Mouse (Mus musculus) MEL-GATA-1-ER (cell line): ENCODE results near the gene Ugt1a6a.

Experiments used
- DNase-seq: peaks from one replicate; pipeline ENCODE4 v3.0.0-alpha.2; 2012; ENCODE audit warnings: low read depth; ENCODE audit errors: extremely low read depth

The Ugt1a6a gene

GRCm38 (mm10) chr1:88247660-88248059, 113.1 kb downstream of the Ugt1a6a start:
- no peak for DNase-seq

- no peak for DNase-seq
These were observed 114.0 kb downstream of the Ugt1a6a start for GRCm38 (mm10) chr1:88248658-88249057.

GRCm38 (mm10) chr1:88249596-88249995, 115.0 kb downstream of the Ugt1a6a start:
- no peak for DNase-seq

GRCm38 (mm10) chr1:88250023-88250422, 115.4 kb downstream of the Ugt1a6a start:
- no peak for DNase-seq

GRCm38 (mm10) chr1:88253106-88253505, 118.5 kb downstream of the Ugt1a6a start:
- DNase-seq = no peak

DNA sequence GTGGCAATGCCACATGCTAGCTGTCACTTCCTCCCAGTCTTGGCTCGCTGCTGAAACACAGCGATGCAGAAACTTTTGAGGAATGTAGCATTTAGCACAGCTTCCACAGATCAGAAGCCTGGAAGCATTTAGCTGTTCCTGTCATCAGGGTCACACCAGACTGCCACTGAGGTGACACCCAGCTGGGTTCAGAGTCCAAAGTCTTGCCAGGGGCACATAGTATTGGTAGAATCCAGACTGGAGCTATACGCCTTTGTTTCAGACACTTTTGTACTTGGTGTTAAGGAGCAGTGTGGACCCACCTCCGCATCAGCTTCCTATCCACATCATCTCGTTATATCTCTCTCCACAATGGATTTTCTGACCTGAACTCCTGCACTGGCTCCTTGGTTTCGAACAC, 118.9 kb downstream of the Ugt1a6a start:
- DNase-seq = no peak

- DNase-seq = no peak
These were observed 120.3 kb downstream of the Ugt1a6a start for GRCm38 (mm10) chr1:88254793-88255465.

DNA sequence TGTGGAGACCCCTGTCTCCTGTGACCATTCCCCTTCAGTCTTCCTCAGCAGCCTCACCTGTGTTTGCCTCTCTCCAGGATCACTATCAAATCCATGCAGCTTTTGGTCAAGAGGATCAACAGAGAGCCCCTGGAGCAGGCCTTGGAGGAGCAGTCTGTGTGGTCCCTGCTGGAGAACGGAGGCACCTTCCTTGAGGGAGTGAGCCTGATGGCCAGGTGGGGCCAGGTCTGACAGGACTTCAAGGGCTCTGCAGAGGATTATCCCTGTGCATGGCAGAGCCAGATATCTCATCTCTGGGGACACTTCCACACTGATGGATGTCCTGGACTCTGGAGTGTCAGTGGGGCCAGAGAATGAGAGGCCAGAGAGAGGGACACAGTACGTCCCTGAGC, 120.9 kb downstream of the Ugt1a6a start:
- DNase-seq = no peak

DNA sequence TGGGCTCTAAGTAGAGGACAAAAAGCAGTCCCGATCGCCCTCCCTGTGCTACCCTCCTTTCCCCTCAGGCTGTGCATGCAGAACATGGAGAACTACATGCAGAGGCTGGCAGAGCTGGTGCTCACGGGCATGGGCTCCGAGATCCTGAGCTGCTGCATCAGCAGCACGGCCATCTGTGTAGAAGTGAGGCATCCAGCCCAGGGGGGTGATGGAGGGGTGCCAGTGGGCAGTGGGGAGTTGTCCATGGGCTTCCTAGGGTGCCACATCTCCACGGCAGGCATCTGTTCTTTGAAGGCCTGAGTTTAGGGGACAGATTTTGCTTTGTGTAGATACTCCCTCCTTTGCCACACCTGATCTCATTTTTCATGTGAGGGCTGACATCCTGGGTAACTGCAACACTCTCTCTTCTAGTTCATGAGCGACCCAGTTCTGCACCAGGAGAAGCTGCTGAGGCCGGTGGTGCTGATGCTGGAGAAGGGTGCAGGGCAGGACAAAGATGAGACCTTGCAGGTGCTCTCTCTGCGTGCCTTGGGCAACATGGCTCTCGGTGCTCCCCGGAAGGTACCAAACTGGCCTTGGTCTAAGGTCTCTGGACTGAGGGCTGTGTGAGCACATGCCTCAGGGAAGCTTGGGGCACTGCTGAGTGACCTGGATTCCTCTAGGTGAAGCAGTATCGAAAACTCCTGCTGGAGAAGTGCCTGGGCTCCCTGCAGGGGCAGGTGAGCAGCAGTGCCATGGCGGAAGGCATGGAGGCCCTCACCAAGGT, 121.6 kb downstream of the Ugt1a6a start:
- DNase-seq = no peak

DNA sequence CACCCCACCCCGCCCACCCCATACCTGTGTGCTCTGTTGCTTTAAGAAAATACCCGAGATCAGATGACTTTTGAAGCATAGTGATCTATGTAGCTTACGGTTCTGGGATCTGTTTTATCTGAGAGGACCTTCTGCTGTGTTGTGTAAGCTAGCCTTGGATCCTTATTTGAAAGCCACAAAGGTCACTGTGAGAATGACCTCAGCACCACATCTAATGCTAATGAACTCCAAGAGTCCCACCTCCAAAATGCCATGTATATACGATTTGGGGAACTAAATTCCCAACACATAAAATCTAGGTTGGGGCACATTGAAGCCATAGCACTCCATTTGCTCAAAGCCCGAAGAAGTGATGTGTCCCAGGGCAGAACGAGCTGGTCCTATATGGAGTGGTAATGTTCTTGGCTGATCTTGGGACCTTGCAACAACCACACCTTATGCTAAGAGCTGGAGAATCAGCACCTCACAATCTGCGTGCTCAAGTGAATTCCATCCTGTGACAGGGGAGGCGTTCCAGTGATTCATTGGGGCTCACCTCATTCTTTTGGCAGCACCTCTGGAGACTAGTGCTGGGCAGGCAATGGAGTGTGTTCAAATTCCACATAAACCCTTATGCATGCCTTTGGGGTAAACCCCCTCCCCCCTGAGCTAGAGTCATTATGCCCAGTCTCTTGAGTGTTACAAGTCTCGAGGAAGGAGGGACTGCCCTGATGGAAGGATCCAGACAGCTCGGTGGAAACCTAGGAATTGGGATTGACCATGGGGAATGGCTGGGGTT, 122.5 kb downstream of the Ugt1a6a start:
- DNase-seq = no peak

DNA sequence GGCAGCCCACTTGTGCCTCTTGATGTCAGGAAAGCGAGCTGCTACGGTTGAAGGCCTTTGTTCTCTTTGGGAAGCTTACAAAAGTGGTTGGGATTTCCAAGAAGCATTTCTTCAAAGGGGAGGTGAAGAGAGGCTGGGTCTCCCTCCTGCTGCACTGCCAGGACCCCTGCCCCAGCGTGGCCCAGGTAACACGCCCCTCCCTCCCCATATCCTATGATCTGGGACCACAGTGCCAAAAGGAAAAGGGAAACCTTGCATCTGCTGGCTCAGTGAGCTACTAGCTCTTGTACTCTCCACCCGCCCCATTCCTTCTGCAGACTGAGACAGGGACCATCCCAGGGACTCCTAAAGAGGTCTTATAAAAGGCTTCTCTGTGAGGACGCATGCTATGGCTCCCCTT, 123.1 kb downstream of the Ugt1a6a start:
- DNase-seq = no peak

DNA sequence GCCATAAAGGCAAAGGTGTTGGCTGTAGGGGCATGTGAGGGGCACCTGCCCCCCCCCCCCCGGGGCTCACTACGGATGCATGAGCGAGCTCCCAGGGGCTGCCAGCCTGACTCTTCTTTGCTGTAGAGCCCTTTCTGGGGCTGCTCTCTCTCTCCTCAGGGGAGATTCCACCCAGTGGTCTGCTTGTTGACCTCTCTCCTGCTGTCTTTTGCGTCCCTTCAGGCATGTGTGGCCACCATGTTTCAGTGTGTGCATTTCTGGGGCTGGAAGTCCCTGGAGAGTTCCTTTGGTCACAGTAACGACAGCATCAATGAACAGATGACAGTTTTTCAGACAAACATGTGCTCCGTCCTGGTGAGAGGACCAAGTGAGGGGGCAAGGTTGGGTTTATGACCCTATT, 123.8 kb downstream of the Ugt1a6a start:
- DNase-seq = no peak

GRCm38 (mm10) chr1:88258881-88259642, 124.5 kb downstream of the Ugt1a6a start:
- DNase-seq = no peak

DNA sequence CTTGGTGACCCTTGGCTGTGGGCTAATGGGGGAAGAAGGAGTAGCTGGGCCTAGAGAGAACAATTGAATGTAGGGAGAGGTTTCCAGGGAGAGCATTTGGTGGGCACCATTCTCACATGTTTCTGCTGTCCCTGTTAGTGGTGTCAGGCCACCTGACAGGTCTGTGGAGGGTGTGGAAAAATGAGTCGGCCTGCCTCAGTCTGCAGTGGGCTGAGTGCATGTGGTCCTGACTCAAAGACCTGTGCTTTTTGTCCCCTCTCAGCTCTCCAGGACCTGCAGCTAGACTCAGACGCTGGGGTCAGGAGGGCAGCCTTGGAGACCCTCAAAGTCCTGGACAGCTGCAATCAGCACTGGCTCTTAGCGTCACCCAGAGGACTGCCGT, 125.0 kb downstream of the Ugt1a6a start:
- DNase-seq = no peak

DNA sequence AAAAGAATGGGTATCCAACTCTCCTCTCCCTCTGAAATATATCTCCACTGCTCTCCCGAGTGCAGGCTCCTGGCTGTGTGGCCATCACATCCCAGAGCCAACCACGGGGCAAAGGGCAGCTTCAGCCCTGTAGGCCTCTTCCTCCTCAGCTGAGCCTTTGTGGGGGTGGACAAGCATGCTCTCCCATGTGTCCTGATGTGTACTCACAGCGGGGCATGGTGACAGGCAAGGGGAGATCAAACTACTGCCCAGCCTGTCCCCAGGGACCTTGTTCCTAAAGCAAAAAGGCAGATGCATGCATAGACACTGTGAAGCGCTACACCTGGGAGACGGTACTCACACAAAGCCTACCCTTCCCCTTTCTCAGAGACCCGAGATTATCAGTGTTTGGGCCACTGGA, 125.5 kb downstream of the Ugt1a6a start:
- DNase-seq = no peak

- no peak for DNase-seq
These were observed 126.2 kb downstream of the Ugt1a6a start for GRCm38 (mm10) chr1:88260604-88261377.

DNA sequence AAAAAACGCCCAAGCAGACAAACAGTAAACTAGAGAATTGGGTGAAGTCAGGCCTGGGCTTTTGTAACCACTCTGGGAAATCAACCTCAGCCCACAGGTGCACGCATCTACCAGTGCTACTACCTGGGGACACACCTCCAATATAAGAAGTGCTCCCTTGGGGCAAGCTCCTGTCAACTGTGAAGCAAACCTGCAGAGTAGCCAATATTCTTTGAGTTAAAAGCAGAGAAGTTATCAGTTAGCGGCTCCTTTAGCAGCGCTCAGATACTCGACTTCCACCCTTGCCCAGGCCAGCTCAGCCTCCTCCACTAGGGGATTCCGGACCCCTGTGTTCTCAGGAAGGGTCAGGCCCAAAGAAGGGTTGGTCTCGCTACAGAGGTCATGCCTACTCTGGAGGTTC, 127.1 kb downstream of the Ugt1a6a start:
- no peak for DNase-seq

GRCm38 (mm10) chr1:88262255-88262654, 127.6 kb downstream of the Ugt1a6a start:
- peak; percentile 58 for DNase-seq

GRCm38 (mm10) chr1:88262961-88263360, 128.4 kb downstream of the Ugt1a6a start:
- no peak for DNase-seq

GRCm38 (mm10) chr1:88263778-88264177, 129.2 kb downstream of the Ugt1a6a start:
- no peak for DNase-seq
